ENCODE assay signal across 17 mouse cellular contexts in genomic region chr3:101106326-101106725, GRCm38 (mm10).
"Had no signal": no experiment of that assay in that cellular context is flagged by ENCODE, and none has a peak within 500 bp of the region (broad histone marks: within the 10 kb centered on the region; RNA-seq: fewer than 3 reads in every experiment).

No protein-coding gene starts in this region.

- H3K4me3 ChIP-seq: lung, embryonic 15.5 days; megakaryocyte, embryonic 14.5 days; midbrain, embryonic 13.5 days; midbrain, embryonic 15.5 days; neural tube, embryonic 12.5 days; stomach, embryonic 15.5 days had no signal

- ATAC-seq: lung, postnatal 0 days; midbrain, embryonic 13.5 days; midbrain, embryonic 15.5 days had no signal

- H3K27me3 ChIP-seq: lung, embryonic 15.5 days; midbrain, embryonic 15.5 days; stomach, embryonic 15.5 days had no signal

- H3K9ac ChIP-seq: lung, embryonic 15.5 days; midbrain, embryonic 15.5 days; neural tube, embryonic 12.5 days; stomach, embryonic 15.5 days had no signal

- H3K36me3 ChIP-seq: lung, embryonic 15.5 days; midbrain, embryonic 13.5 days; midbrain, embryonic 15.5 days; neural tube, embryonic 12.5 days; stomach, embryonic 15.5 days had no signal

- H3K4me2 ChIP-seq: lung, embryonic 15.5 days; midbrain, embryonic 11.5 days; midbrain, embryonic 13.5 days; neural tube, embryonic 12.5 days; stomach, embryonic 15.5 days had no signal

- H3K27ac ChIP-seq: lung, embryonic 15.5 days; macrophage; neural tube, embryonic 12.5 days; stomach, embryonic 15.5 days; stomach, postnatal 0 days had no signal

- DNase-seq: lung, adult 2 months; lung, postnatal 14 days; lung, postnatal 36 days; right cerebral cortex, postnatal 14 days; thymus, adult 2 months; thymus, postnatal 25 days; thymus, postnatal 4 days had no signal

- H3K9me3 ChIP-seq: lung, embryonic 15.5 days; midbrain, embryonic 13.5 days; midbrain, embryonic 15.5 days; neural tube, embryonic 12.5 days; stomach, embryonic 15.5 days had no signal
